Mouse (Mus musculus) kidney, embryonic 16.5 days (tissue): ENCODE results near the gene Arsb. TPM values are rescaled to one million over a fixed set of nuclear protein-coding genes. Genes with fewer than 3 reads are reported as not detected.

Source experiments
- ATAC-seq: fragments of 200-750 bp; cut with Nextera tagmentation; 2 replicates; pipeline ENCODE4 v1.8.0; 2017; ENCODE audit warnings: moderate TSS enrichment; ENCODE audit not compliant: low FRiP score, low TSS enrichment
- H3K27ac ChIP-seq: fragments of 300-500 bp; sonication (generic); 2 replicates; pipeline ENCODE4 v1.5.1; 2014; ENCODE audit warnings: low read length
- H3K27me3 ChIP-seq: fragments of 300-500 bp; sonication (generic); 2 replicates; pipeline ENCODE4 v1.6.1; 2014; ENCODE audit warnings: low read length, control low read depth, mixed read lengths; ENCODE audit not compliant: insufficient read depth
- H3K36me3 ChIP-seq: fragments of 300-500 bp; sonication (generic); 2 replicates; pipeline ENCODE4 v1.6.1; 2014; ENCODE audit warnings: low read length, control low read depth, mixed read lengths; ENCODE audit not compliant: insufficient read depth
- H3K4me1 ChIP-seq: fragments of 300-500 bp; sonication (generic); 2 replicates; pipeline ENCODE4 v1.6.1; 2014; ENCODE audit warnings: low read length, control low read depth, mixed read lengths; ENCODE audit not compliant: insufficient read depth
- H3K4me2 ChIP-seq: fragments of 300-500 bp; sonication (generic); replicated peaks from 2 replicates; pipeline ENCODE4 v1.6.1; 2014; ENCODE audit warnings: low read depth, low read length
- H3K4me3 ChIP-seq: fragments of 300-500 bp; sonication (generic); 2 replicates; pipeline ENCODE4 v1.5.1; 2014; ENCODE audit warnings: mild to moderate bottlenecking, low read length
- H3K9ac ChIP-seq: fragments of 300-500 bp; sonication (generic); replicated peaks from 2 replicates; pipeline ENCODE4 v1.6.1; 2014; ENCODE audit warnings: low read length
- H3K9me3 ChIP-seq: fragments of 300-500 bp; sonication (generic); 2 replicates; pipeline ENCODE4 v1.6.1; 2016; ENCODE audit warnings: low read length, control low read depth
- WGBS: fragments of 180-500 bp; shearing (Covaris S2); extraction: QIAGEN DNeasy Blood & Tissue Kit; methylation state at CpG from one replicate; pipeline ENCODE4 v1.1.7; 2014; 5-methylcytosine and 5-hydroxymethylcytosine counted together
- polyA plus RNA-seq: library from polyadenylated mRNA; unstranded; fragments of >200 nt; fragmentation: Nextera tagmentation; extraction: Ambion mirVana; gene quantifications from 2 replicates; pipeline ENCODE4 v1.2.1, GENCODE M21; 2015

Arsb gene
- polyA plus RNA-seq, 1 experiment from 2014 or later = 13.4 TPM

DNA sequence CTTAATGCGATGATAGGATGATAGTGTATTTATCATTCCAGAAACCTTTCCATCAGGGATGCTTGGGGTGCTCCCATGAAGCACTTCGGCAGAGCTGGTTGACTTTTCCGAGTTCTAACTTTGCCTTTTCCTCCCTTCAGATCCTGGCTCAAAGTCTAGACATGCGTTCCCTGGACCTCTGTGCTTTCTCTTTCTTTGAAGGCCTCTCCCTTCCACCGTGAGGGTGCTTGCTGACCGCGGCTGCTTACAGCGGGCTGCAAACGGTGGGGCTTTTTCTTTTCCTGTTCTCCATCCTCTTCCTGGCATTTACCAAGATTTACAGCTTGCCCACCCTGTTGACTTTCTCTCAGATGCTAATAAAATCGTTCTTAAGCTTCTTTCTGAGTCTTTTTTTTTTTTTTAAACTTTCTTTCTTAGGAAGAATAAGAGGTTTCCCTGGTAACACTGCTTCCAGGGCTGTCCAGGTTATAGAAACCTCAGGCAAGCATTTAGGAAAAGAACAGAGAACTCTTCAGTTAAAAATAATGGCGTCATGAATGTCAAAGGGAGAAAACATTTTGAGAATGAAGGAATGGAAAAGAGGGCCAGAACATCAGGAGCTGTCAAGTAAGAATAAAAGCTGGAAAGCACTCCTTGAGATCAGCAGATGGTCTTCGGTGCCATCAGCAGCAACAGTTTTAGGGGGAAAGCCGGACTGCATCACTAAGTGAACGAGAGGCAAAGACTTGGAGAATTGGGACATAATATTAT is 13.1 kb upstream of the Arsb start:
- ATAC-seq = no peak
- Histone ChIP-seq H3K4me2 (no peak overlapping the region), H3K27ac (no peak overlapping the region), H3K36me3 (no peaks in the 10 kb centered on the region), H3K4me1 (no peaks in the 10 kb centered on the region), H3K9ac (no peak overlapping the region), H3K27me3 (no peaks in the 10 kb centered on the region), H3K4me3 (no peak overlapping the region), H3K9me3 (no peaks in the 10 kb centered on the region)
- WGBS = 46% methylated on average over 14 of the region's 14 CpGs

DNA sequence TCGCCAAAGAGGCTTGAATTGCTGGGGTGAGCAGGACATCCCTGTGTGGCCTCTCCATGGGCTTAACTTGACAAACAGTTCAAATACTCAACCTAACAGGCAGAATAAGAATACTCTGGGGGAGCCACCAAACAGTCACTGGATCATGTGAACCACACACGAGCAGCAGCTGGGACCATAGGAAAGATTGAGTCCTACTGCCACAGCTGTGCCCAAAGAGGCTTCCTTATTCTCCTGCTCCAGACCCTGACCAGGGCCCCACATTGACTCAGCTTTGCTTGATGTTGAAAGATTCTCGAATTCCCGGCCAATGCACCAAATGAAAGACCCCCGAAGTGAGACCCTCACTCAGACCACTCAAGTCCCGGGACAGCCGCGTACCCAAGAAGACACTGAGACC is 9.6 kb upstream of the Arsb start:
- Histone ChIP-seq H3K27me3 (no peaks in the 10 kb centered on the region), H3K9me3 (no peaks in the 10 kb centered on the region), H3K4me1 (no peaks in the 10 kb centered on the region), H3K4me3 (no peak overlapping the region), H3K9ac (no peak overlapping the region), H3K4me2 (no peak overlapping the region), H3K27ac (no peak overlapping the region), H3K36me3 (no peaks in the 10 kb centered on the region)
- no peak for ATAC-seq
- 91% methylated on average over 8 of the region's 8 CpGs for WGBS

DNA sequence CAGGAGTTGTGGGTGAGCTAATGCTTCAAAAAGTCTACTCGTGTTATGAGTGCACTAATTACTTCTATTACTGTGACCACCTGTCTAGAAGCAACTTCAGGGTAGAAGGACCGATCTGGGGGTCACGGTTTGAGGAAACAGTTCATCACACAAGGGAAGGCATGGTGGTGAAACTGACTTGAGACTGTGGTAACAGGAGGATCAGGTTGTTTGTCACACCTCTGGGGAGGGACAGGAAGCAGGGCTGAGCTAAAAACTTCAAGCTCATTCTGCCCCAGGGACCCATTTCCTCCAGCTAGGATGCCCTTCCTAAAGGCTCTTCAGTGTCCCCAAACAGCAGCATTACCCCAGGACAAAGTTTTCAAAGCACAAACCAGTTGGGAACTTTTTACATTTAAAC is 8.6 kb upstream of the Arsb start:
- no peak overlapping the region for H3K9ac ChIP-seq
- no peak overlapping the region for H3K4me2 ChIP-seq
- H3K27ac ChIP-seq = no peak overlapping the region
- H3K9me3 ChIP-seq = no peaks in the 10 kb centered on the region
- no peaks in the 10 kb centered on the region for H3K4me1 ChIP-seq
- WGBS = 80% methylated on average over 3 of the region's 3 CpGs
- ATAC-seq = no peak
- no peaks in the 10 kb centered on the region for H3K36me3 ChIP-seq
- H3K4me3 ChIP-seq = no peak overlapping the region
- H3K27me3 ChIP-seq = no peaks in the 10 kb centered on the region

DNA sequence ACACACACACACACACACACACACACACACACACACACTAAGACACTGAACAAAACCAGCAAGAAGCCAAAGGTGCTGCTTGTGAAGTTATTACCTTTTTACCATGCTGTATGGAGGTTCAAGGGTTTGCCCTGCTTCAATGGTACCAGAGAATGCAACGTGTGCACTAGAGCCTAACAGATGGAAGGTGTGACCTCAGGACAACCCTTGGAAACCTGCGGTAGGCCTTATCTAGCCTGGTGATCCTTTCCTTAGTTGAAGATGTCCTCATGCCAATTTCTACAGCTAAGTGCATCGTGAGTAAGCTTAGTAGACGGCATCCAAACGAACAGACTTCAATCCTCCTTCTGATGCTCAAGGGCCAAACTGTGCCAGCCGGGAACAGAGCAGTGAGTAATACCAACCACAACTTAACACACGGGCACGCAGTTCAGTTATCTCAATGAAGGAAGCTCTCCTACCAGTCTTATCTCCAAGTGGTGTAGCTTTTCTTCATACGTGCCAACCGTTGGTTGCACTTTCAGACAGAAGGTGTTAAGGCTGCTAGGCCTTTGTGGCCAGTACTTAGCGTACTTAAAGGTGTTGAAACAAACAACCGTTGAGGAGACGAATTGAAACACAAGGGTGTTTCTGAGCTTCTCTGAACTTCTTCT is 7.0 kb upstream of the Arsb start:
- Histone ChIP-seq H3K4me3 (no peak overlapping the region), H3K9me3 (no peaks in the 10 kb centered on the region), H3K9ac (no peak overlapping the region), H3K27ac (no peak overlapping the region), H3K27me3 (no peaks in the 10 kb centered on the region), H3K4me1 (no peaks in the 10 kb centered on the region), H3K36me3 (no peaks in the 10 kb centered on the region), H3K4me2 (no peak overlapping the region)
- whole genome bisulfite sequencing = 67% methylated on average over 13 of the region's 13 CpGs
- no peak for ATAC-seq

DNA sequence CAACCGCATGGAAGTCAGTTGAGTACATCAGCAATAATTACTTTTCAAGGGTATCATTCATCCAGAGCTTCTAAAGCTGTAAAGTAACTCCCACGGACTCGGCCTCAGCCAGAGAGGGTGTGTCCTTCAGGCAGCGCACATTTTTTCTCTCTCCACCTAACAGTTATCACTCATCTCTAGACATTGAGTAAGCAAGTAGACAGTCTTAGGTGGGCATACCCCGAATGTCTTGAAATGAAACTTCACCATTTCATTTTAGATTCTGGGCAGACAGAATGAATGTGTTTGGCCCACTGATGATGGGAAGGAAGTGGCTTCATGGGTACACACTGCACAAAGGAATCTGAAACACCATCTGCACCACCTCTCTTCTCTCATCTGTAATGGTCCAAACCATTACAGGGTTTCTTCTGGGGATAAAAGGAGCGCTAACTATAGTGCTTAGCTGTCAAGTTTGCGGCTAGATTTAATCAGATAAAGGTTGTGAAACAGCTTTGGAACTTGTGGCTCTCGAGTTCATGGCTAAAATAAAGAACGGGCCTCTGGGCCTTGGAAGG is 321 bp upstream of the Arsb start:
- H3K4me1 ChIP-seq = peaks cover 23% of the 10 kb centered on the region
- peak; percentile 25; the same call in 1 of the 2 replicates for ATAC-seq
- no peaks in the 10 kb centered on the region for H3K9me3 ChIP-seq
- peak overlapping the region; percentile 85 for H3K9ac ChIP-seq
- 18% methylated on average over 9 of the region's 9 CpGs for WGBS
- H3K4me2 ChIP-seq = peak overlapping the region; percentile 95
- H3K36me3 ChIP-seq = no peaks in the 10 kb centered on the region
- peak overlapping the region; percentile 86 for H3K27ac ChIP-seq
- peak overlapping the region; percentile 67 for H3K4me3 ChIP-seq
- H3K27me3 ChIP-seq = no peaks in the 10 kb centered on the region

DNA sequence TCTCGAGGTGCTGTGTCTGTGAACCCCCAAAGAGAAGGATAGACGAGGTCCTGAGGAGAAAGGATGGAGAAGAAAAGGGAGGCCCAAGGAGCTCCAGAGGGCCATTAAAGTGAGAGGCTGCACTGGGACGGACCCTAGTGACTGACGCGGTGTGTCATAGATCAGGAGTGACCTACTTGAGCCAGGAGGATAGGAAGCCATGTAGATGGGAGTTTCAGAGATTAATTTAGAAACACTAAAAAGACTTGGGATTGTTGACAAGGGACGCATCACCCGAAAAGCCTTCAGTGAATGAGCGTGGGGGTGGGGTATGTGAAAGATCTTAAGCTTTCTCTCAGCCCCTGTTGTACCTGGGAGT is 828 bp downstream of the Arsb start:
- H3K9ac ChIP-seq = peak overlapping the region; percentile 85
- peak overlapping the region; percentile 67 for H3K4me3 ChIP-seq
- no peak overlapping the region; the same call in 1 of the 2 replicates for H3K27ac ChIP-seq
- no peaks in the 10 kb centered on the region for H3K36me3 ChIP-seq
- 28% methylated on average over 8 of the region's 8 CpGs for WGBS
- peak; percentile 67 for ATAC-seq
- H3K27me3 ChIP-seq = no peaks in the 10 kb centered on the region
- H3K4me2 ChIP-seq = peak overlapping the region; percentile 95
- peaks cover 23% of the 10 kb centered on the region for H3K4me1 ChIP-seq
- H3K9me3 ChIP-seq = no peaks in the 10 kb centered on the region

DNA sequence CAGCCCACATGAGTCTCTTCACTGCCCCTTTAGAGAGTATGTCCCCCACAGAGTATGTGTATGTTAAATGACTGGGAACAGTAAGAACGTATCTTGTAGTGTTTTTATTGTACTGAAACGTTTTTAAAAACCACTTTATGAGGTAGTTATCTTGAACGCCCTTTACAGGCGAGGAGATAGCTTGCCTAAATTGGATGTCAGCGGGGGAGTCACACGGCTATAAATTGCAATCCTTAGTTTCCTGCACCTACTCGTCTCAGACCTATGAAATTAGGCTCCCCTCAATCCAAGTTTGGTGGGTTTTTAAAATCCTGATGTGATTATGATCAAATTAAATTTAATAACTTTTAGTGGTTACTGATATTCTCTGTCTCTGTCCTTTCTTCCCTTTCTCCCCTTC is 1.4 kb downstream of the Arsb start:
- peak overlapping the region; percentile 95 for H3K4me2 ChIP-seq
- WGBS = 46% methylated on average over 7 of the region's 7 CpGs
- H3K4me1 ChIP-seq = peaks cover 23% of the 10 kb centered on the region
- no peaks in the 10 kb centered on the region for H3K27me3 ChIP-seq
- ATAC-seq = no peak
- peak overlapping the region; percentile 85; the same call in 1 of the 2 replicates for H3K9ac ChIP-seq
- no peaks in the 10 kb centered on the region for H3K9me3 ChIP-seq
- H3K36me3 ChIP-seq = no peaks in the 10 kb centered on the region
- H3K27ac ChIP-seq = no peak overlapping the region
- H3K4me3 ChIP-seq = no peak overlapping the region; the same call in 1 of the 2 replicates

DNA sequence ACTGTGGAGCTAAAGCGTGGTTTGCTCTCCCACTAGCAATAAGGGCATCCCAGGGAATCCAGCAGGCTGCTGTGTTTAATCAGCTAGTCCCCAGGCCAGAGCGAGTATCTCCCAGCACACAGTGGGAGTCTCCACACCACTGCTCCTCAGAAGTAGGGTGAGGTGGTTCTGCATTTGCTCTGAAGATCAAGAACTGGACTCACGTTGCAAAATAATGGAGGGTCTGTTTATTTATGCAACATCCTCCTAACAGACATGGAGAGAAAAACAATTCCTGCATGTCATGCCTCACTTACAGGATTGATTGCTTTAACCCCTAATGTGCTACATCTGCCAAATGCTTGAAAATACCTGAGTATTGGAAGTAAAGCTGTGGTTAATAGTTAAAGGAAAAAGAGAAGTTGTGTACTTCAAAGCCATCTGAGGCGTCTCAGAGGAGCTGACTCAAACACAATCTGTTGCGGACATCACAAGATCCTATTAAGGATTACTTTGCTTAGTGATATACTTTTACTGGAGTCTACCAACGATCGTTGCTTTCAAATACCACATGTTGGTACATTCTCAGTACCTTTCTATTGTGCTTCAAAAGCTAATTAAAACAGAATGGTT is 2.4 kb downstream of the Arsb start:
- no peaks in the 10 kb centered on the region for H3K27me3 ChIP-seq
- 48% methylated on average over 7 of the region's 7 CpGs for WGBS
- H3K4me2 ChIP-seq = no peak overlapping the region
- H3K27ac ChIP-seq = no peak overlapping the region
- H3K4me3 ChIP-seq = no peak overlapping the region
- no peaks in the 10 kb centered on the region for H3K36me3 ChIP-seq
- peaks cover 23% of the 10 kb centered on the region for H3K4me1 ChIP-seq
- ATAC-seq = no peak
- no peaks in the 10 kb centered on the region for H3K9me3 ChIP-seq
- no peak overlapping the region for H3K9ac ChIP-seq

DNA sequence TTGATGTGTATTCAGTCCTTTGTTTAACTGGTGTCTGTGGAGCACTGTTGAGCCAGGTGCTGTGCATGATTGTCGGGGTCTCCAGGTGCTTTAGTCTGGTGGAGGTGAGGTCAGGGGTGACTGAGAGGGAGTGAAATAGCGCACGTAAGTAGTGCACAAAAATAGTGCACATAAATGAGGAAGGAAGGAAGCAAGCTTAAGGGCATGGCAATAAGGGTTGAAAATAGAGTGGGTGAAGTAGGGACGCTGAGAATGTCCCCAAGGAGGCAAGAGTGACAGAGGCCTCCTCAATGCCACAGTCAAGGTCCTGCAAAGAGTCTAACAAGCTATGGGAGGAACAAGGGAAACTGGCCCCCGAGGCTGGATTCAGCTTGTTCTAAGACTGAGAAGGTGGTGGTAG is 11.4 kb downstream of the Arsb start:
- WGBS = 81% methylated on average over 5 of the region's 5 CpGs
- H3K4me2 ChIP-seq = no peak overlapping the region
- H3K9me3 ChIP-seq = no peaks in the 10 kb centered on the region
- H3K27me3 ChIP-seq = no peaks in the 10 kb centered on the region
- no peaks in the 10 kb centered on the region for H3K36me3 ChIP-seq
- H3K4me1 ChIP-seq = peaks cover 5% of the 10 kb centered on the region; the same call in 1 of the 2 replicates
- no peak for ATAC-seq
- H3K4me3 ChIP-seq = no peak overlapping the region
- H3K9ac ChIP-seq = no peak overlapping the region
- H3K27ac ChIP-seq = no peak overlapping the region
